Mouse (Mus musculus) left cerebral cortex, adult 8-10 months (tissue): ENCODE measurements at regions not wholly inside any gene's neighbourhood (a gene's known extent, or its start where the extent isn't known, plus 50 kb on each side); places are given as distances from the start of the nearest gene placed in this dataset.

ENCODE experiments used
- DNase-seq, 2 experiments: peaks; one replicate each; pipeline ENCODE4 v3.0.0; 2022; ENCODE audit warnings: low spot score in 2 of 2

DNA sequence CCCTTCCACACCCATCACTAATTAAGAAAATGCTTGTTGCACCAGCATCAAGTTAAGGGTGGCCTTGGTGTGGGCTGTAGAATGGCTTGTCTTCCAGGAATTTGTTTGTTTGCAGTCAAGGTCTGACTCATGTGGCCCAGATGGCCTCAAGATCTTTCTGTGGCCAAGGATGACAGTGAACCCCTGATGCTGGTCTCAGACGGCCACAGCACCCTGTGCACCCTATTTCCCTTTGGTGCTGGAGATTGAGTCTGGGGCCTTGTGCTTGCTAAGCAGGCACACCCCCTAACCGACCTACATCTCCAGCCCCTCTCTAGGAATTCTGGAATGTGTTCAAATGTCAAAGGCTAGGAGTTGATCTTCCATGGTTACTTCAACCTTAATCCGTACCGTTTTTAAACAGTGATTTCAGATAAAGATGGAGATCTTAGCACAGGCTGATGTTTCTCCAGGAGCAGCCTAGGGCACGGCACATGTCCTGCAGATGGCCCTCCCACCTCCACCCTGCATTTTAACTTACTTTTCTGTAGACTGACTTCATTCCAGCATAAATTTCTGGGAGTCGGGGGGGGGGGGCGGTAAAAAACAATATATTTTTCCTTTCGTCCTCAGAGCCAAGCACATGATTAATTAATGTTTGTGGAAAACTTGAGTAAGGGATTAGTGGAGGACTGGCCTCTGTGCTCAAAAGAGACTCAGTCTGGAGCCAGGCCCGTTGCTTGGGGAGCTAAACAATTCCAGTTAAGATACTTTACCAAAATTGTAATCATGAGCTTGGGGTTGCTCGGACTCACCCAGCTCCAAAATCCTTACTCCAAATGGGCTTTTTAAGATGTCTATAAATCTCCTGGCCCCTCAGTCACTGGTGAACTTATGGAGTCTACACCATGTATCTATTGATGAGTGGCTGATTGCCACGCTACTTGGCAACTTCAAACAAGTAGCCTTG is 95.0 kb upstream of the Supt20 start:
- no peak for DNase-seq

DNA sequence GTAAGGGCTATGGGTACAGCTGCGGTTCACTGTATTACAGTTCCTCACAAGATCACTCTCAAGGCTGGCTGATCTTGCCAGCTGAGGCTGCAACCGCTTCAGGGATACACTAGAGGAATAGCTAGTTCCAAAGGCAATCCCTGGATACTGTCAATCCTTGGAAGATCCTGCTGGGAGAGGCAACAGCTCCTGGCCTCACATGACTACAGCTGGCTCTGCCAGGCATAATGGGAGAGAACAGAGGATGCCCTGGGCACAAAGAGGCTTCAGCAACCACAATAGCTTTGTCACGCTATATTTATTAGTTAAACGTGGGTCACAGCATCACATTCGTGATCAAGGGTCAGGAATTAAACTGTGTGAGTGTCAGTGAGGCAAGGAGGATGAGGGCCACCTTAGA is 94.3 kb upstream of the Supt20 start:
- no peak for DNase-seq

DNA sequence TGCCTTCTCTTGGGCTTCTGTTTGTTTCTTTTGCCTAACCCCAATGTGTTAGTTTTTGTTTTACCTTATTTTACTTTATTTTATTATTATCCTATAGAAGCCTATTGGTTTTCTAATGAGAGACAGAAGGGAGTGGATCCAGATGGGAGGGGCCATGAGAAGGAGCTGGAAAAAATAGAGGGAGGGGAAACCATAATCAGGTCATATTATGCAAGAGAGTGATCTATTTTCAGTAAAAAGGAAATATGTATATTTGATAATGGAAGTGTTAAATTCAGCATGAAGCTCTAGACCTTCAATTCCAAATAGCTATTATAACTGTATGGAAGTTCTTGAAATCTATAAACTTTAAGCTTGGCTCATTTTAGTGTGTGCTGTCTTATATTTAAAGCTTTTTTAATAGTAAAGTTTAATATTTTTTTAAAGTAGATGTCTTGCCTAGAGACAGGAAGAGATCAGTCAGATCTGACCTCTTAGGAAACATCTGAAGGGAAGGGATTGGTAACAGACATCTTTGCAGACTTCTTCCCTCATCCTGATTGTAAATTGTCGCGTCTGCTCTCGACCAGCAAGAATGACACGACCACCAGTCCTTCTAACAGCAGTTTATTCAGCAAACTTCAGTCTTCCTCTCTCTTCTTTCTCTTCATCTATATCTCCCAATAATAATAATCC is 87.8 kb upstream of the Supt20 start:
- no peak for DNase-seq

DNA sequence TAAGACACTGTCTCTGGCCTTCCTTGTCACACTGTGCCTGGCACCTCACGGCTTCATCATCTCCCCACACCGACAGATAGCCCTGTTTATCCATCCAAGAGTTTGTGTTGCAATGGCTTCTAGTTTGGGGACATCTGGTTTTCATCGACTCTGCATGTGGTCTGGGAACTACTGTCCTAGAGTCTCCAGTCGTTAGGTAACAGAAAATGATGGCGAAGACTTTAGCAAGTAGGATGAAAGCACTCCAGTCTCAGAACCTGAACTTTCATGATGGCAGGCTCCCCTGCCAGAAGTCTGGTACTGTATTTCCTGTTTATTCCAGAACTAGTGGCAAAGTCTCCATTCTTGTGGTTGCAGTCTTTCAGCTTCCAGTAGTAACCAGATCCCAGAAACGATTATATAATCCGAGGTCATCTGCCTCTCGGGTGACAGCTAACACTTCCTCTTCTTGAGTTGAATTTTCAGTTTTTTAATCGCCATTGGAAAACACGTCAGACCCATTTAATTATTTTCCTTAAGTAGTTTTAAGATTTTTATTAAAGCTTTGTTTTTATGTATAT is 81.1 kb upstream of the Supt20 start:
- DNase-seq: no peak

DNA sequence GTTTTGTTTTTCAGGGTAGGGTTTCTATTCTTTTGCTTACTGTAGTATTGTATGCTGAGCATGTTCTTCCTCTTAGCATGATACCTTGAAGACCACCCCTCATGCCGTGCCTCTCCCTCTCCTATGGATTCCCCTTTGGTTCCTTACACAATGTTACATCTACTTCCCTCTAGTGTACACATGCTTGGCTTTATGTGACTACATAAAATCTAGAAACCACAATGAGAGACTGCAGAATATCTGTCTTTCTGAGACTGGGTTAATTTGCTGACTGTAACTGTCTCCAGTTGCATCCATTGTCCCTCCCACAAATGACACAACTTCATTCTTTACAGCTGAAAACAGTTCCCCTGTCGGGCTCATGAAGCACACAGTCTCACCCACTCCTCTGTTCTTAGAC is 78.8 kb upstream of the Supt20 start:
- no peak for DNase-seq

DNA sequence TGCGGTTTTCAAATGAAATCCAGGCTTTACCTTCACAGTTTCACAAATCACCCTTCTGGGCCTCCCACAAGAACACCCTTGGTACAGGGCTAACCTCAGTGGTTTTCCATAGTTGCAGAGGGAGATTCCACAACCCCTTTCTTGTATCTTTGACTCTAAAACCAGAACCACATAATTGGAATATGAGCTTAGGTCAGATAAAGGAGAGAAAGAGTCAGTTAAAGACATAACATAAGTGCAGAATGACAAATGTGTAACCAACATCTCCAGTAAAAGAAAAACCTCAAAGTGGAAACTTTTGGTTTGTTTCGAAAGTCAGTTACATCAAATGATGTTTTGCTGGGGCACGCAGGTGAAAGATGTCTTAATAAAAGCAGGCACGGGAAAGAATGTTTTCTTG is 75.3 kb upstream of the Supt20 start:
- DNase-seq: no peak

DNA sequence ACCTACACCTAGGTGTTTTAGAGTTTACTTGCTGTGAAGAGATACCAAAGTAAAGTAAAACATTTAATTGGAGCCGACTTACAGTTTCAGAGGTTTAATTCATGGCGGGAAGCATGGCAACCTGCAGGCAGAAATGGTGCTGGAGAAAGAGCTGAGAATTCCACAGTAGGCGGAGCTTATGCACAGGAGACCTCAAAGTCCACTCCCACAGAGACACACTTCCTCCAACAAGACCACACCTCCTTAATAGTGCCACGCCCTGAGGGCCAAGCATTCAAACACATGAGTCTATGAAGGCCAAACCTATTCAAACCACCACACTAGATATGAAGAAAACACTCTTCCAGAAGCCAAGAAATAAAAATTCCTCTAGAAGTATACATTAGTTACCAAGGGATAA is 74.3 kb upstream of the Supt20 start:
- no peak for DNase-seq

DNA sequence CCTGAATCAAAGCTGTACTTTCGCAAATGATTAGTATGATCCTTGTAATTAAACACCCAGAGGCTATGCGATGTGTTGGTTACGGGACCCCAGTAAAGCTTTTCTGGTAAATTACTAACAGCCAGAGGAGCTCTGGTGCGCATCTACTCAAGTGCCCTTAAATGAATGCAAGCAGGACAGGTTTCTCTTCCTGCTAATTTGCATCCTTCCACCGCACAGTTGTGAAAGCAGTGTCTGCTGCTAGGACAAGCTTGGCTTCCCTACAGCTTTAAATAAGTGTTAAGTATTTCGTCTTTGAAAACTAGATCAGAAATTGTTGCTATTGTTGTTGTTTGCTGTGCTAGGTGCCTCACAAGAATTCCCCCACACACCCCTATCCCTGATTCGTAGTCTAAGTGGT is 62.4 kb upstream of the Supt20 start:
- no peak for DNase-seq

DNA sequence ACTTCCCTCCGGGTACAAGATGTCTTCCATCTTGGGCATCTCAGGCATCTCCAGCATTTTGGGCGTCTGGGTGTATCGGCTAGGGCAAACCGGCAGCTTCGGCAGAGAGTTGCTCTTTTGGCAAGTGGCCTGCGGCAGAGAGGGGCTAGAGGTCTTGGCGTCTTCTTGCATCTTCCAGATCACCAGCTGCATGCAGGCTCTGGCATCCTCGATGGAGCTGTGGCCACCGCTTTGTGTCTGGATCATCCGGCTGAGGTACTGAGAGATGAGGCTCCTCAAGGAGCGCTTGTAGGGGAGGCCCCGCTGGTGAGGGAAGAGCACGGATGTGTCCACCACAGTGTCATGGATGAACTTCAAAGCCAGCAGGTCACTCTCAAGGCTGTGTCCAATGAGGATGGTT is 59.9 kb upstream of the Supt20 start:
- DNase-seq: no peak

DNA sequence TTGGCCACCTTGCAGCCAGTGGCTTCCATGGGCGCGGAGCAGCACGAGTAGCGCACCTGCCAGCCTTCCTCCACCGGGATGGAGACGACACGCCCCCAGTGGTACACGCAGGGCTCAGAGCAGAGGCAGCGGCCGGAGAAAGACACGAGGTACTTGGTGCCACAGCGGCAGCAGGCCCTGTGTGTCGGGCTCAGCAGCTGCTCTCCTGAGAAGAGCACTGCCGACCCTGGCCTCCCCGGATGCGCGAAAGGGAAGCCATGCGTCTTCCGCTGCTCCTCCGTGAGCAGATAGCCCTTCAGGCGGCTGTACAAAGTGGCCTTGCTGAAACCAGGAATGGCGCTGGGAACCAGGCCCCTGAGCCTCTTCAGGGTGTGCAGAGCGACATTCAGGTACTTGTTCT is 59.2 kb upstream of the Supt20 start:
- no peak for DNase-seq

DNA sequence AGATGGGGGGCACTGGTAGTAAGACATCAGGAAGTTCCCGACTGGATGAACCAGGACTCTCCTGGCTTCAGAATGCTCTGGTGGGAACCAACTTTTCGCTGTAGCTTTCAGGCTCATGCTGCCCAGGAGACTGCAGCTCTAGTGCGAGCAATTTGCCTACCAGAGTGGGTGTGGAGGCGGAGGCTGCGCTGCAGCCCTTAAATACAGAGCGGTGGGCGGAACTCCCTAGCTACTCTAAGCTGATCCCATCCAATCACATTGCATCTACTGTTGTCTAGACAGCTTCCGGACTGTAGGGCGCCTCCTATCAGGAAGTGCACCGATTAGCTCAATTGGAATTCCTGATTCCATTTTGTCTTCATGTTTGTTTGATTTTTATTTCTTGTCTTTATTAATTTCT is 58.2 kb upstream of the Supt20 start:
- no peak for DNase-seq
